Mouse (Mus musculus): Measurements from ENCODE around the gene Palld. TPM values are rescaled to one million over a fixed set of nuclear protein-coding genes. Genes with fewer than 3 reads are reported as not detected.

Palld gene
- polyA plus RNA-seq, 1 experiment from 2014 or later, result 123 TPM

DNA sequence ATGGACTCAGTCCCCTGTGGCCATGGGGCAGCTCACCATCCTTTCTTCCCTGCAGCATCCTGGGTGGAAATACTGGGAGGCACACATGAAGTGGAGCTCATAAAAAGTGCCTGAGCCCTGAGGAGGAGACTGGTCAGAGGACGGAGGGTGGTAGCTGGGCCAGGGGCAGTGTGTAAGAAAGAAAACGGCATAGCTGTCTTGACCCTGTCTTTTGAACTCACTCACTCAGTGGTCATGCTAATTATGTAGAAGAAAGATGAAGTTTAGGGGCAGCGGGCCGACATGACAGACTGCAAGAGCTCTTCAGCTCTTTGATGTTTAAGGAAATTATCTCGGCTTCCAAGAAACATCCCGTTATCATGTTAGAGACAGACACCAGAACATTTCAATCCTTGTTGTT is 235.6 kb downstream of the Palld start:
- H3K4me2 ChIP-seq, result no peak overlapping the region
- no peak for ATAC-seq (ENCODE audit: insufficient number of reproducible peaks, low FRiP score, low TSS enrichment, low read depth)
- no peak overlapping the region for H3K27ac ChIP-seq
- H3K9ac ChIP-seq, result no peak overlapping the region
- H3K9me3 ChIP-seq, result no peaks in the 10 kb centered on the region
- peaks cover 2% of the 10 kb centered on the region; the same call in 1 of the 2 replicates for H3K36me3 ChIP-seq
- no peak overlapping the region for H3K4me3 ChIP-seq
- WGBS, result 48% methylated on average over 6 of the region's 6 CpGs
- no peaks in the 10 kb centered on the region for H3K4me1 ChIP-seq
- no peaks in the 10 kb centered on the region for H3K27me3 ChIP-seq

- WGBS, result 26% methylated on average over 8 of the region's 8 CpGs
- no peak overlapping the region for H3K4me2 ChIP-seq
- ATAC-seq (ENCODE audit: insufficient number of reproducible peaks, low FRiP score, low TSS enrichment, low read depth), result no peak
- H3K9me3 ChIP-seq, result no peaks in the 10 kb centered on the region
- no peaks in the 10 kb centered on the region for H3K27me3 ChIP-seq
- H3K4me3 ChIP-seq, result no peak overlapping the region
- no peaks in the 10 kb centered on the region for H3K4me1 ChIP-seq
- peaks cover 3% of the 10 kb centered on the region; the same call in 1 of the 2 replicates for H3K36me3 ChIP-seq
- no peak overlapping the region for H3K9ac ChIP-seq
- H3K27ac ChIP-seq, result no peak overlapping the region
Observed at GRCm38 (mm10) chr8:61665021-61665420, 237.5 kb downstream of the Palld start.

DNA sequence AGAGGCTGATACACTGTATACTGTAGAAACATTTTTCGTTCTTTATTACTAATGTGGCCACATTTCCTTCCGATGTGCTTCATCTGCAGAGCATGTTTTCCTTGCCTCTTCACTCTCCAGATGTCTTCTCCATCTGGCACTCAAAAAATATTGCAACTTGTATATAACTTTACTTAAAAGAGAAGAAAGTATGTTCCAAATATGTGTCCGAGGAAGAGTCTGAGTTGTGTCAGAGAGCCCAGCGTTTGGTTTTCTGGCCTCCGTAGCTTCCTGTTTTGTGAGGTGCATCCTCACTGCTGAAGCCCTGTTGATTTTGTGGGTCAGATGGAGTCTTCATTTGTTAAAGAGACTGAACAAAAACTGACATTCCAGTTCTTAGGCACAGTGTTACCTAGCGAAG is 238.3 kb downstream of the Palld start:
- Histone ChIP-seq H3K9me3 (no peaks in the 10 kb centered on the region), H3K27me3 (no peaks in the 10 kb centered on the region), H3K9ac (no peak overlapping the region), H3K4me3 (no peak overlapping the region), H3K27ac (no peak overlapping the region), H3K4me1 (no peaks in the 10 kb centered on the region), H3K36me3 (peaks cover 3% of the 10 kb centered on the region; the same call in 1 of the 2 replicates), H3K4me2 (no peak overlapping the region)
- WGBS, result 68% methylated on average over 6 of the region's 6 CpGs
- ATAC-seq (ENCODE audit: insufficient number of reproducible peaks, low FRiP score, low TSS enrichment, low read depth), result no peak

- no peak overlapping the region for H3K27ac ChIP-seq
- ATAC-seq (ENCODE audit: insufficient number of reproducible peaks, low FRiP score, low TSS enrichment, low read depth), result no peak
- no peaks in the 10 kb centered on the region for H3K9me3 ChIP-seq
- H3K27me3 ChIP-seq, result no peaks in the 10 kb centered on the region
- H3K36me3 ChIP-seq, result peaks cover 3% of the 10 kb centered on the region; the same call in 1 of the 2 replicates
- WGBS, result 57% methylated on average over 4 of the region's 4 CpGs
- no peak overlapping the region for H3K9ac ChIP-seq
- H3K4me1 ChIP-seq, result no peaks in the 10 kb centered on the region
- H3K4me3 ChIP-seq, result no peak overlapping the region
- no peak overlapping the region for H3K4me2 ChIP-seq
Observed at GRCm38 (mm10) chr8:61662829-61663228, 239.7 kb downstream of the Palld start.

DNA sequence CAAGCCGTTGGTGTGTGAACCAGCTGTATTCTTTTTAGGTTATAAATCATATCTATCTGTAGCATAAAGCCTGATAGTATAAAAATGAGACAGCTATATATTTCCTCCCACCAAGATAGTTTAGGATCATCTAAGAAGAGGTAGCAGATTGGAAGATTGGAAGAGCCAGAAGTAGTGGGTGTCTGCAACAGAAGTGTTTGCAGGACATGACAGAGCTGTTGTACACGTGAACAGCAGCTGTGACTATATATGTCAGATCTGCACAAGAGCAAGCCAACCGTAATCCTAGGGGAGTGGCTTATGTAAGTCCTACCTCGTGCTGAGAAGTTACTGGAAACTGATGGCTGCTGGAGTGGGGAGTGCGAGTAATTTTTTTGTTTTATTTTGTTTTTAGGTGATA is 240.9 kb downstream of the Palld start:
- Histone ChIP-seq H3K4me2 (no peak overlapping the region), H3K36me3 (peaks cover 3% of the 10 kb centered on the region; the same call in 1 of the 2 replicates), H3K9ac (no peak overlapping the region), H3K4me3 (no peak overlapping the region), H3K9me3 (no peaks in the 10 kb centered on the region), H3K4me1 (no peaks in the 10 kb centered on the region), H3K27ac (no peak overlapping the region), H3K27me3 (no peaks in the 10 kb centered on the region)
- 76% methylated on average over 5 of the region's 5 CpGs for WGBS
- no peak for ATAC-seq (ENCODE audit: insufficient number of reproducible peaks, low FRiP score, low TSS enrichment, low read depth)

- Histone ChIP-seq H3K4me3 (no peak overlapping the region), H3K36me3 (peaks cover 3% of the 10 kb centered on the region; the same call in 1 of the 2 replicates), H3K9me3 (no peaks in the 10 kb centered on the region), H3K4me2 (no peak overlapping the region), H3K27ac (no peak overlapping the region), H3K4me1 (no peaks in the 10 kb centered on the region), H3K27me3 (no peaks in the 10 kb centered on the region), H3K9ac (no peak overlapping the region)
- WGBS, result 79% methylated on average over 5 of the region's 5 CpGs
- ATAC-seq (ENCODE audit: insufficient number of reproducible peaks, low FRiP score, low TSS enrichment, low read depth), result no peak
Observed at GRCm38 (mm10) chr8:61660961-61661360, 241.5 kb downstream of the Palld start.

- H3K9me3 ChIP-seq, result no peaks in the 10 kb centered on the region
- ATAC-seq (ENCODE audit: insufficient number of reproducible peaks, low FRiP score, low TSS enrichment, low read depth), result no peak
- no peaks in the 10 kb centered on the region for H3K27me3 ChIP-seq
- H3K4me3 ChIP-seq, result no peak overlapping the region
- no peak overlapping the region for H3K4me2 ChIP-seq
- no peaks in the 10 kb centered on the region for H3K36me3 ChIP-seq
- no peak overlapping the region for H3K9ac ChIP-seq
- peaks cover 4% of the 10 kb centered on the region; the same call in 1 of the 2 replicates for H3K4me1 ChIP-seq
- WGBS, result 78% methylated on average over 6 of the region's 6 CpGs
- no peak overlapping the region for H3K27ac ChIP-seq
Observed at GRCm38 (mm10) chr8:61651955-61652354, 250.5 kb downstream of the Palld start.

GRCm38 (mm10) chr8:61646195-61646835 is 256.2 kb downstream of the Palld start:
- H3K27me3 ChIP-seq, result no peaks in the 10 kb centered on the region
- 0 out of 2 replicates have a peak, but pooled peaks have one; percentile 48 for ATAC-seq (ENCODE audit: insufficient number of reproducible peaks, low FRiP score, low TSS enrichment, low read depth)
- H3K4me3 ChIP-seq, result no peak overlapping the region
- H3K4me1 ChIP-seq, result peaks cover 15% of the 10 kb centered on the region
- H3K36me3 ChIP-seq, result no peaks in the 10 kb centered on the region
- H3K9me3 ChIP-seq, result no peaks in the 10 kb centered on the region
- 47% methylated on average over 8 of the region's 8 CpGs for WGBS
- H3K9ac ChIP-seq, result no peak overlapping the region
- H3K4me2 ChIP-seq, result no peak overlapping the region
- H3K27ac ChIP-seq, result peak overlapping the region; percentile 57; the same call in 1 of the 2 replicates

DNA sequence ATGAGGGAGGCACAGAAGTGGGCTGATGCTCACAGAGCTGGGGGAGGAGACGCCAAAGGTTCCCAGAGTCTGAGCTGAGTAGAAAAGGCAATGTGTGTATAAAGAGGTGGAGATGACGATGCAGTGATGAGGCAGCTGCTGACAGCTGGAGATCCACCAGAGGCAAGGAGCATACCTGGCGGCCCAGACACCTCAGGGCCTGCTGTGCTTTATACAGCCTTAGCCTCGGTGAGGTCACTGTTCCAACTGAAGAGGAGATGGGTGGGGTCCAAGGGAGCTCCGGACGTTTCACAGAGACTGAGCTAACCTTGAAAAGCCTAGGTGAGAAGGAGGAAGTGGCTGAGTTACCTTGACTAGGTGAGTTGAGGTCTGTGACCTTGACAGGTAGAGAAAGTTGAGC is 256.8 kb downstream of the Palld start:
- 69% methylated on average over 6 of the region's 6 CpGs for WGBS
- no peaks in the 10 kb centered on the region for H3K36me3 ChIP-seq
- peaks cover 15% of the 10 kb centered on the region for H3K4me1 ChIP-seq
- no peaks in the 10 kb centered on the region for H3K9me3 ChIP-seq
- H3K27ac ChIP-seq, result no peak overlapping the region; the same call in 1 of the 2 replicates
- no peak overlapping the region for H3K9ac ChIP-seq
- H3K4me2 ChIP-seq, result no peak overlapping the region
- peak; percentile 44; the same call in 1 of the 2 replicates for ATAC-seq (ENCODE audit: insufficient number of reproducible peaks, low FRiP score, low TSS enrichment, low read depth)
- H3K27me3 ChIP-seq, result no peaks in the 10 kb centered on the region
- H3K4me3 ChIP-seq, result no peak overlapping the region

DNA sequence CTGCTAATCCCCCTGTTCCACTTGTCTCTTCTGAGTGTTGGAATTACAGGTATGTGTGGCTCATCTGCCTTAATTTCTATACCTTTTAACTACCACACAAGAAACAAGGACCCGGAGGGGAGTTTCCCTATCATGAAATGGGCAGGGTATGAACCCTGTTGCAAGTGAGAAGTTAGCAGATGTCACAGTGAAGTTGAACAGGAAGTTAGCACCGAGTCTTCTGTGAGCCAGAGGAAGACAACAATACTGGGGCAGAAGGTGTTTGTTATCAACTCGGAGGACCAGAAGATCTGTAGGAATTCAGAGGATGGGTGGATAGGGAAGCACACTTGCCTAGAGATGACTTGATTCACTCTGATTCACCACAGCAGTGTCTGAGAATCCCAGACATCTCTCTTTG is 259.3 kb downstream of the Palld start:
- Histone ChIP-seq H3K9ac (no peak overlapping the region), H3K4me3 (no peak overlapping the region), H3K27ac (no peak overlapping the region), H3K36me3 (no peaks in the 10 kb centered on the region), H3K4me1 (peaks cover 19% of the 10 kb centered on the region), H3K27me3 (no peaks in the 10 kb centered on the region), H3K4me2 (no peak overlapping the region), H3K9me3 (no peaks in the 10 kb centered on the region)
- WGBS, result 78% methylated on average over 3 of the region's 3 CpGs
- no peak for ATAC-seq (ENCODE audit: insufficient number of reproducible peaks, low FRiP score, low TSS enrichment, low read depth)

- Histone ChIP-seq H3K9me3 (no peaks in the 10 kb centered on the region), H3K4me1 (peaks cover 19% of the 10 kb centered on the region), H3K9ac (no peak overlapping the region), H3K4me3 (no peak overlapping the region), H3K27ac (no peak overlapping the region), H3K27me3 (no peaks in the 10 kb centered on the region), H3K36me3 (no peaks in the 10 kb centered on the region), H3K4me2 (no peak overlapping the region)
- ATAC-seq (ENCODE audit: insufficient number of reproducible peaks, low FRiP score, low TSS enrichment, low read depth), result no peak
- 50% methylated on average over 4 of the region's 4 CpGs for WGBS
Observed at GRCm38 (mm10) chr8:61642358-61642847, 260.1 kb downstream of the Palld start.

- H3K4me3 ChIP-seq, result no peak overlapping the region
- H3K36me3 ChIP-seq, result no peaks in the 10 kb centered on the region
- H3K9me3 ChIP-seq, result no peaks in the 10 kb centered on the region
- ATAC-seq (ENCODE audit: insufficient number of reproducible peaks, low FRiP score, low TSS enrichment, low read depth), result no peak
- WGBS, result 84% methylated on average over 2 of the region's 2 CpGs
- no peak overlapping the region for H3K27ac ChIP-seq
- no peaks in the 10 kb centered on the region for H3K27me3 ChIP-seq
- peaks cover 16% of the 10 kb centered on the region for H3K4me1 ChIP-seq
- no peak overlapping the region for H3K9ac ChIP-seq
- H3K4me2 ChIP-seq, result no peak overlapping the region
Observed at GRCm38 (mm10) chr8:61639596-61639995, 262.9 kb downstream of the Palld start.

Data from limb, embryonic 15.5 days (tissue).